Mouse (Mus musculus) lung, postnatal 4 days (tissue): ENCODE data around the gene Cct2.

Experiments
- DNase-seq, 2 experiments: peaks; one replicate each; pipeline ENCODE4 v3.0.0; 2021

The Cct2 gene

DNA sequence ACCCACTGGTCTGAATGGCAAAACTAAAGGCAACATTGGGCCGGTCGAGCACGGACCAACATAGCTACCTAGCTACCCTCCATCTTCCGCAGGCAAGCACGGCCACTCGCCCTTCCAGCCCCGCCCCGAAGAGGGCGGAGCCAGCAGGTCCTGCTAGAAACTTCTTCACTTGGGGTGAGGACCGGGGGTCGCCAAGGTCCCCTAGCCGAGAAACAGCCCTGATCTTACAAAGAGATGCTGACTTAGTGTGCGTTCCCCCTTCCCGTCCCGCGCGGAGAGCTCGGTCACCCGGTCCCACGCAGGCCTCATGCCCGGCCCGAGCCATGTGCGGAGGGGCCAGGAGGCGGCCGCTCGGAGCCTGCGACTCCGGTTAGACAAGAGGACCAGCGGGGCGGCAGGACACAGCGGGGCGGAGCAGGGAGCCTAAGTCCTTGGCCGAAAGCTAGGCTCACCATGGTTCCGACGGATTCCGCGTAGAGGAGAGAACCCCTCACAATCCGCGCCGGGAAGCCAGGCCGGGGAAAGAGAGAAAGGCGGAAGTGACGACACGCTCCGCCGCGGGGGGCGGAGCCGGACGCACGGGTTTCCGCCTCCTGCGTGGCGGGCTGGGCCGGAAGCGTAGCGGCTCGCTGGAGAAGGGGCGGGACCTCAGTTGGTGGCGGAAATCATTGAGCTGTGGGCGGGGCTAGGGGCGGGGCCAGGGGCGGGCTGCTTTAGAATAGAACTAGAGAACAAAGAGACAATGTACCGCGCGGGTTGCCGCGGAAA lies at the start of gene Cct2:
Gene Cct2 (minus strand): TSS at position 561 of the 768 bp plus-strand sequence.
- DNase-seq, result peak; percentile 93 to 95

DNA sequence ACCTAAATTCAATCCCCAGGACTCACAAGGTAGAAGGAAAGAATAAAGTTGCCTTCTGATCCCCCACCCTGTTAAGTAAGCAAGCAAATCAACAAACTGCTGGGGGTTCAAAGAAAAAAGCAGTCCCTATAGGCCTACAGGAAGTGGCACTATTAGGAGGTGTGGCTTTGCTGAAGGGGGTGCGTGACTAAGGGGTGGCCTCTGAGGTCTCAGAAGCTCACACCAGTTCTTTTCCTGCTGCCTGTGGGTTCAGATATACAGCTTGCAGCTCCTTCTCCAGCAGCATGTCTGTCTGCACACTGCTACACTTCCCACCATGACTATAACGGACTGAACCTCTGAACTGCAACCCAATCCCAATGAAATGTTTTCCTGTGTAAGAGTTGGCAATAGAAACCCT lies 48.9 kb upstream of the Cct2 start:
- DNase-seq, result peak in 1 of 2 experiments; percentile 38

DNA sequence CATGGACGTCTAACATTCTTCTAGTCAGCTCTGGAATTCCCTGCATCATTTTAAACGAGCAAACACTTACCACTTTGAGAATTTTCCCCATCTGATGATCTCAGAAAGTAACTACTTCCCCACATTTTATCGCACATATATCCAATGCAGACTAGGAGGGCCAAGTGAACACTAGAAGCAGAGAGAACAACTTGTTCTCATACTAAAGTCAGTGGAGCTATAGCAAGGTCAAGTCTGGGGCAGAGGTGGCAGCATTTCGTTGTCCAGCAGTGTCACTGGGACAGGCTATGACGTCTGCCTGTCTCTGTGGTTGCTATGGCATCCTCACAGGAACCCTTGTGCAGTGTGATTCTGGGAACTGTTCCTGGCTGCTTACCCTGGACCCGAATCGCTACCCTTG lies 47.8 kb upstream of the Cct2 start:
- DNase-seq, result no peak

DNA sequence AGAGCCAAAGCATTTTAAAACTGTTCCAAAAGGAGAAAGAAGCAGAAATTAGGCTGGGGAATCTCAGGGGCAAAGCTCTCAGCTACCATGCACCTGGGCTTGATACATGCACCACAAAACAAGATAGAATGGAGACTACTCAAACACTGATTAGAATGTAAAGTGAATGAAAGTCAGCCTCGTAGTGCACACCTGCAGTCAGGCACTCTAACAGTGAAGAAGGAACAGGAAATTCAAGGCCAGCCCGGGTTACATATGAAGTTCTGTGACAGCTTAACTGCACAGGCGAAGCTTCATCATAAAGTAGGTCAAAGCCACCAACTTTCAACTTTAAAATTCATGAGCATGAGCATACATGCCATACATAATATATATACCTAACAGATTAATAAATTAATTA lies 46.7 kb upstream of the Cct2 start:
- DNase-seq, result no peak

DNA sequence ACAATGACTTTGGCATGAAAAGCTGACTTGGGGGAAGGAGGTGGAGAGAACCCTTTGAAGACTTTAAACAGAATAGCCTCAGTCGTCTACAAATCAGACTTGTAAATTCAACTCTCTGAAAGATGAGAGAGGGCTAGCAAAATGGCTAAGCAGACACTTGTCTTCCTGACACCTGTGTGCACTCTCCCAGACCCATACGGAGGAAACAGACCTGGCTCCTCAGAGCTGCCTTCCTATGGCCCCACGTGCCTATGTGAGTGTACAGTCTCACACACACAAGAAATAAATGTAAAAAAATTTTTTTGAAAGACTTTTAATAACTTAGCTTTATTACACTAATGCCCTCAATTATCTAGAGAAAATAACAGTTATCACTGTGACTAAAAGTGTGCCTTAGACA lies 43.1 kb upstream of the Cct2 start:
- DNase-seq, result no peak

DNA sequence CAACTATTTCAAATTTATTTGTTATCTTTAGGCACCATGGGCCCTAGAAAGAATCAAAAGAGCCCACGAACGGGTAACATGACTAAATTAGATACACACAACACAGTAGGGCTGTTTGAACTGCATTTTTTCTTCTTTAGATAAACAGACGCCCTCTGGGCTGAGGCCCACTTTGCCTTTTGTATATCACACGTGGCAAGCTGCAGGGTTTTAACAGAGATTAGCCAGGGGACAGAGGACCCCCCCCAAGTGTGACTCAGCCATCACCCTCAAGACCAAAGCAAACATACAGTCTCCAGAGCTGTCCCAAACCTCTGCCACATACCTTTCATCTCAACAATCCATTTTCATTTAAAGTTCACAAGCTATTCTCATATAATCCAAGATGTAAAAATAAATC lies 42.6 kb upstream of the Cct2 start:
- DNase-seq, result no peak

DNA sequence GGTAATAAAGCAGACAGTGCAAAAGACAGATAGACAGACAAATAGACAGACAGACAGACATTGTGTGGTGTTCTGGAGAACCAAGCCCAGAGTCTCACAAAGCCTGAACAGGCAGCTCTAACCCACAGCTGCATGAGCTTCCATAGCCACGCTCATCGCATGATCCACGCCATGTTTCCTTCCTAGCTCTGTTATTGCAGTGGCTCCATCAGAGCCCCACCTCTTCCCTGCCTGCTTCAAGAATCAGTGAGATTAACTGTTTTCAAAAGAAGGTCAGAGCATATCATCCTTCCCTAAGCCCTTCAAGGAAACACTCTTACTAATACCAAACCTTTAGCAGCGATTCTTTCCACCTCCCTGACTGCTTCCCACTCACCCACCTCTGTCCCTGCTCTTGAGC lies 41.4 kb upstream of the Cct2 start:
- DNase-seq, result no peak

DNA sequence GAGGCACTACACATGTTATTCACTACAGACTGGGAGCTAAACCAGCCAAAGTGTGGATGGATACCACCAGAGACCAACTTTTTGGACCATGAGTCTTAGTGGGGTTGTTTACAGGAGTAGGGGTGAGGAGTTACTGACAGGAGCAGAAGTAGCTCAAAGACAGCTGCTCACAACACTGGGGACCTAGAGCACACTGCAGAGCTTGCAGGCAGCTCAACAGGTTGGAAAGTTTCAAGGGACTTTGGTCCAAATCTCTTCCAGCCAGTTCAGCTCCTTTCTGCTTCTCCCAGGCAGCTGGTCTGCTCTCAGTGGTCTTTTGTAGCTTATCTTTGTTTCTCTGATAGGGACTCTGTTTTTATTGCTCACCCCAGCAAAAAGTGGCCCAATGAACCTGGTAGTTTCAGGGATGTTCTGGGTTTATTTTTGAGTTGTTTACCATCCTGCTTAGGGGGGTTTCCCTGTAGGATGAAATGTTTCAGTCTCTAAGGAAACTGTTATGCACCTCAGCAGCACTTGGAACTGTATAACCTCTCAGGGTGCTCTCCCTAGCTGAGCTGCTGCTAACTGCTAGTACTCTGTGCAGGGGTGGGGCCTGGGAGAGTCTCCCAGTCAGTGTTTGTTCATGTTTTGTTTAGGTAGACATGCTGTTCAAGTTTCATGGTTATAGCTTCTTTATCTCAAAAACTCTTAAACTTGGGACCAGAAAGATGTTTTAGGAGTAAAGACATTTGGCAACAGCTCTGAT lies 40.4 kb upstream of the Cct2 start:
- no peak for DNase-seq

DNA sequence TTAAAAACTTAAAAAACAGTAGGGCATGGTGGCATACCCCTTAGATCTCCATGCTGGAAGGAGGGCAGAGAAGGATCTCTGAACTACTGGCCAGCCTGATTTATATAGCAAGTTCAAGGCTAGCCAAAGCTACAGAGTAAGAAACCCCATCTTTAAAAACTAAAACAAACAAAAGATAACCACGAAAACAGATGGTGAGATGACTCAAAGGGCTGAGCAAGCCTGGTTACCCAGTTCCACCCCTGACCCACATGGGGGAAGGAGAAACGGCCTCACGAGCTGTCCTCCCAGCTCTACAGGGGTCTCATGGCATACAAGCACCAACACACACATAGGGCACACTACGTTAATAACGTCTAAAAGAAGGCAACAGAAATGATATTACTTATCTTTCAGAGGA lies 36.6 kb upstream of the Cct2 start:
- no peak for DNase-seq

DNA sequence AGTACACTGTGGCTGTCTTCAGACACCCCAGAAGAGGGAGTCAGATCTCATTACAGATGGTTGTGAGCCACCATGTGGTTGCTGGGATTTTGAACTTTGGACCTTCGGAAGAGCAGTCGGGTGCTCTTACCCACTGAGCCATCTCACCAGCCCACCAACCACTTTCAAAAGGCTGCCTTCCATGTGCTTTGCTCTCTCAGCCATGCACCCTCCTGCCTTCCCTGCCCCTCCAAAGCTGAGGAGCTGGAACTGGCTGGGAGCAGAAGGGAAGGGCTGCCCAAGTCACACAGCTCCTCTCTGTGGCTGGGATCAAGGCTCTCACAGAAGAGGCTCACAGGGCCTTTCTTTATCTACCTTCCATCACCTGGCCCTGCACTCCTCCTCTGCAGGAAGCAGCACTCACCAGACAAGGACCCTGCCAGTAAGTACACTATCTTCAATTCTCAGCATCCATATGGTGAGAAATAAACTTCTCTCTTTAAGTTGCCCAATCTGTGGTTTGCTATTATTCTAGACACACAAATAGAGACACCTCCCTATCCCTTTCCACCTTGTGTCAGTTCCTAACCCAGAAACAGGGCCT lies 33.6 kb upstream of the Cct2 start:
- no peak for DNase-seq

DNA sequence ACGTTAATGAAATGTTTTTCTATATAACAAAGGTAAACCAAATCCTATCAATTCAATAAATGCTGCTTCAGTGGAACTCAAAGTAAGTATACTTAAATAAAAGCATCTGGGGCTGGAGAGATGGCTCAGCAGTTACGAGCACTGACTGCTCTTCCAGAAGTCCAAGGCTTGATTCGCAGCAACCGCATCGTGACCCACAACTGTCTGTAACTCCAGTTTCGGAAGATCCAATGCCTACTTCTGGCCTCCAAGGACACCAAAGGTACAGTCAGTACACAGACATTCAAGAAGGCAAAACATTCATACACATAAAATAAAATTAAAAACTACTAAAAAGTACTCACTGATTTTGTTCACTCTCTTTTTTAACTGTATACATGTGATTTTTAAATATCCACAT lies 32.5 kb upstream of the Cct2 start:
- DNase-seq, result no peak

DNA sequence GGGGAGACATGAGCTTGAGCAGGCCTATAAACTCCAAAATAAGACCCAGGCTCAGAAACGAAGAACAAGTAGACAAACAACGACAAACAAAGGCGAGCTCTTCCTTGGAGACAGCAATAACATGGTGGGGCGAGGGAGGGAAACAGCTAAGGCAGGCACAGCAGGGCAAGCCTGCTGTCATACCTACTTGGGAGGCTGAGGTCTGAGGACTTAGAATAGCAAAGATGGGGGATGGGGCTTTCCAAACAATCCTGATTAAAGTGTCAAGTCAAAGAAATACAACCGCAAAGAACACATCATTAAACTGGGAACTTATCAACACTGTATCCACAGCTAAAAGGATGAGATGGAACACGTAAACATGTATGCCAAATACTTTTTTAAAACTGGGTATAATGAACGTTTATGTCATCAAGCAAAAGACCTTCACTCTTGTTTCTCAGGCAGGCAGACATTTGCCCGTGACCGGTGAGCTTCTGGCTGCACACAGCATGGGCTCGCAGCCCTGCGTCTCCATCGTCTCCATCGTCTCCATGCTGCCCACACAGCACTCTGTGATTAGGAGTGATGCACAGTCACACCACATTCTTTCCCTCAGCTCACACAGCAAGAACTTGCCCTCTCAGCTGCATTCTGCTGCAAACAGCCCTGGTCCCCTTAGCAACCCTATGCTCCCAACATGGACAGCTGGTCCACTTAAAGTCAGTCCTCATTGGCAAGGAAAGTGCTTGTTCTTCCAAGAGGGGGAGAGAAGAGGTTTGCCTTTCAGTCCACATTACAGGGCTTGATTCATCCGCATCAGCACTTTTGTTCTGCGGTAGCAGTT lies 31.1 kb upstream of the Cct2 start:
- DNase-seq, result peak; percentile 64 to 84

DNA sequence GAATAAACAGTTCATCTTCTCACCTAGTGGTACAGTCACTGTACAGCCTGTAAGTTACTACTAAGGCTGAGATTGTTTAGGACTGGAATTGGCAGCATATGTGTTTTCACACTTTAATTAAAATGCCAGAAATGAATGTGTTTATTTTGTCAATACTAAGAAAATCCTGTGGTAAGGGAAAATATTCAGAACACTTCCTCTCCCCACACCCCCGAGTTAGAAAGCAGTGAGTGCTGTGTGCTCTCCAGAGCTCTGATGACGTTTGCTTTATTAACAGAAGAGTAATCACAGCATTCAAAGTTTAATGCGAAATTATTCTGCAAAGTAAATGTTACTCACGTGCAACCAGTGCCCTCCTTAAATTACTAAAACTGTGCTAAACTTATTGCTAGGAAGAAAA lies 26.0 kb upstream of the Cct2 start:
- no peak for DNase-seq

DNA sequence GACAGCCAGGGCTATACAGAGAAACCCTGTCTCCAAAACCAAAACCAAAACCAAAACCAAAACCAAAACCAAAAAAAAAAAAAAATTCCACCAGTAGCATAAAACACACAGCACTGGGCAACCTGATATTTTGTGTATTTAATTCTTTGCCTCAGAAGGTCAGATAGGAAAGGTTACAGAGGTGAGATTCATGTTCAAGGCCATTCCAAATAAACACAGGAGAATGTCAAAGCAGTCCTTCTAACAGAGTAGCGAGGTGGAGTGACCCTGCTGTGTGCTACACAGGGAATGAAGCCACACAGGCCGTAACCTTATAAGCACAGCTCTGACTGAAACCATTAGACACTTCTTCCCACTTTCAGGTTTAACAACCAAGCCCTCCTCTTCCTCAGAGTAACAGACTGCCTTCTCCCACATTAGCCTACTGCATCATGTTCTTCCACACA lies 18.3 kb upstream of the Cct2 start:
- DNase-seq, result no peak

DNA sequence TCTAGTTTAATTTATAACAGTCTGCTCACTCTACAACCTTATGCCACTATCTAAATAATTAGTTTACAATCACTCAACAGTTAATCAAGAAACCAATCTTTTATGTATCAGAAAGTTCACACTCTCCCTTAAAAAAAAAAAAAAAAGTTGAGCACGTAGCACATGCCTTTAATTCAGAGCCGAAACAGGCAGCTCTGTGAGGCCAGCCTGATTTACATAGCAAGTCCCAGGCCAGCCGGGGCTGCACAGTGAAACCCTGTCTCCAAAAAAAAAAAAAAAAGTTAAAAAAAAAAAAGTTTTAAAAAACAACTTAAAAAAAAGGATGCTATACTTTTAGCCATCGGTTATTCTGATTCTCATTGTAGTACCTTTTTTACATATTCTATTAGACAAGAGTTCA lies 17.7 kb upstream of the Cct2 start:
- no peak for DNase-seq

DNA sequence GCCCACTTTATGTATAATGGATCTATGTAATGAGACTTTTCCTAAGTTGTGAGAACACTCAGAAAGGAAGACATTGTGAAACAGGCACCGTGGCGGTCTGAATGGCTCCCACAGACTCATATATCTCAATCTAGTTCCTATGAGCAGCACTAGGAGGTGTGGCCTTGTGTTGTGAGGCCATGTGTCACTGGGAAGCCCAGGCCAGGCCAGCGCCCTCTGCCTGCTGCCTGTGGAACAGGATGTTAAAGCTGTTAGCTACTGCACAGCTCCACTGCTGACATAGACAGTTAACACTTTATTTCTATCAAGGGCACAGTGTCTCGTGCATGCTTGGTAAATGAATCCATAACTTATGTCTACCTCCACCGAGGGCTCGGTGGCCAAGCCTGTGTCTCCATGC lies 14.7 kb upstream of the Cct2 start:
- peak; percentile 65 to 69 for DNase-seq

DNA sequence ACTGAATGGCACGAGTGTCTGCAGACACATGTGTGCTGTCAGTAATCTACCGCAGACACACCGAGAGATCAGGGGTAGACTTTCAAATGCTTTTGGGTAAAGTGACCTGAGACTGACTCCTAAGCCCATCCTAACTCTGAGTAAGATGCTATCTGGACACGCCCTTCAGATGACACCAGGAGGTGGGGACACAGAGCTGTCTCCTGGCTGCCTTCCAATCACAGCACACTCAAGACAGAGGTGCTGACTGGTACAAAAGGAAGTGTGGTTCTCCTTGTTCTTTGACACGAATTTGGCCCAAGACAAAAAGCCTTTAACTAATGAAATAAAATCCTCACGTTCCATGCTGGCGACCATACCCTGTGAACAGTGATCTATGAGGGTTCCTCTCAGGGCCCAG lies 9.6 kb upstream of the Cct2 start:
- no peak for DNase-seq

DNA sequence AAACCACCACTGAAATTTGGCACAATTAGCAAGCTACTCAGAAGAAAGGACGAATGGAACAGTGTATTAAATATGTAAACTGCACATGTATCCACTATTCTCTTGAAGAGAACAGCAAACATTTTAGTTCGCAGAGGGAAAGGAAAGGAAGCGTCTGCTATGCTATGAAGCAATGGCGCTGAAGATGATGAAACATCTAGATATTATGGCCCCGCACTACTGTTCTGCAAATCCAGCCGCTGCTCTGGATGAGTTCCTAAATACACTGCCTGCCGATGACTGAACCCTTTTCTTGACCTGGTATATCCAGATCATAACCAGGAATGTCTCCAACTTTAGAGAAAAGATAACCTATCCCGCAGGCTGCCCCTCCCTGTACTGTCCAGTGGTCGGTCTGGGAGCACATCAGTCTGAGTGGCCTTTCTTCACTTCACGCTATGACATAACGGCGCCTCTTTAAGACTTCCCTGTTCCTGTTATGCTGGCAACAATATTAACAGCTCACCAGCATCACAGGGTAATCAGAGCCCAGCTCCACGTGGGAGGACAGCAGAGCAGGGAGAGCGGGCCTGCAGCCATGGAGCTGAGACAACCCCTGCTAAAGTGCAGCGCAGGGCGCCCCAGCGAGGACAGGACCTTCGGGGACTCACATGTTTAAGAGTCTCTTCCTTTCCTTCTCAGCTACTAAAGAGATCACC lies 8.7 kb upstream of the Cct2 start:
- DNase-seq, result no peak

DNA sequence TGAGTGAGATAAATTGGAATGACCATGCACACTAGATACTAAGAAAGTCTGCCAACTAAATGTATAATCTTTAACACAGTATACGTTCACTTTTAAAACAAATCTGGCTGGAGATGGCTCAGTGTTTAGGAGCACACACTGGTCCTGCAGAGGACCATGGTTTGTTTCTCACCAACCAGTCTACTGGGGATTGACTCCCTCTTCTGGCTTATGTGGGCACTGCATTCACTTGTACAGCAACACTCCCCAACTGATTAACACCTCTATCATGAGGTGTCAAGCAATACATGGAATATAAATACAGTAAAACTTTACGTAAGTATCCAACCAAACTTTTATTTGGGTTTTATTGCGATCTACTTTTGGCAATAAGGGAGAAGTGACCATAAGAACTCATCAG lies 5.5 kb upstream of the Cct2 start:
- DNase-seq, result no peak

DNA sequence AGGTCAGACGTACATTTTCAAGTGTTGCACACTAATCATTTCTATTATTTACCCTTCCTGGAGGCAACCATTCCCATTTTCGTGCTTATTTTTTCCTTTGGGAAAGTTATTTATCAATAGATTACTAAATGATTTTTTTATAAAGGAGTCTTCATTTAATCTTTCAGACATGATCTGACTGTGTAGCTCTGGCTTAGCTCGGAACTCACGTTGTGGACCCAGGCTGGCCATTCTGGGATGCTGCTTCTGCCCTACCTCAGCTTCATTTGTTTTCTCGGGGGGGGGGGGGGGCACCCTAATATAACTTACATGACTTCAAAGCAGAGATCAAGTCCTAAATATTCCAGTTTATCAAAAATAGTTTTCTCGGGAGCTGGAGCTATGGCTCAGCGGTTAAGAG lies 462 bp upstream of the Cct2 start:
- no peak for DNase-seq

DNA sequence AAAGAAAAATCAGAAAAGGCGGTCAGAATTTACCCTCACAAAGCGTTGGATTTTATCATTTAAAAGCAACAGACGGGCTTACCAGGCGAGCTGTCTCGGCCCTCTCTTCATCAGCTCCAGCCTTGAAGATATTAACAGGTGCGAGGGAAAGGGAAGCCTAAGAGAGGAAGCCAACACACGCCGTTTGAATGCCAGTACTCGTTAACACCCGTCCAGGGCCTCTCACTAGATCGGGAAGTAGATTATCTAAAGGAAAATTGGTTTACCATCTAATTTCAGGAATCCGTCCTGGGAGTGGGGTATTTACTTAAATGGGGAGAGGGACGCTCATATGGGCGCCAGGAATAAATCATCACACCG lies 740 bp downstream of the Cct2 start:
- no peak for DNase-seq

DNA sequence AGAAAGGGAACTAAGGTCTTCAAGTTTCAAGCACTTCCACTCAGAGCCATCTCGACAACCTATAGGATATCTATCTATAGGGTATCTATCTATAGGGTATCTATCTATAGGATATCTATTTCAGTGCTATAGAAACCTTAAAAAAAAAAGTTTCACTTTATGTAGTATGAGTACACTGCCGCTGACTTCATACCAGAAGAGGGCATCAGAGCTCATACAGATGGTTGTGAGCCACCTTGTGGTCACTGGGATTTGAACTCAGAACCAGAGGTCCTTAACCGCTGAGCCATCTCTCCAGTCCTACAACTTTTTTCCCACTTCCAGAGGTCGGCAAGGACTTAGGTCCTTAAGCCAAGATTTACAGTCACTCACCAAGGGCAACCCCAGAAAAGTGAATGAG lies 7.9 kb downstream of the Cct2 start:
- no peak for DNase-seq
